Mouse (Mus musculus): ENCODE measurements around the gene Cela3a.
"Not testable (repeated sequence)": the region's sequence is repeated elsewhere in the genome, so short reads cannot be mapped to it uniquely, and the experiment has no call there.

- not testable (repeated sequence) for TF ChIP-seq CTCF (IDR thresholded peaks at IDR 0.05; ENCODE audit: low read depth, low read length); POLR2A (IDR thresholded peaks at IDR 0.05; ENCODE audit: insufficient read depth, low read length); EP300 (IDR thresholded peaks at IDR 0.05; ENCODE audit: insufficient read depth, low read depth, low read length)
Observed at GRCm38 (mm10) chr4:137432700-137433550, 23.3 kb upstream of the Cela3a start.
